Mouse (Mus musculus) neutrophil, adult 5-6 weeks (primary cell): ENCODE measurements around the gene Sucnr1. TPM values are rescaled to one million over a fixed set of nuclear protein-coding genes. Genes with fewer than 3 reads are reported as not detected.
A peak's percentile ranks its signal among the peaks of the same experiment; 100 is the strongest.
"Not testable (repeated sequence)": the region's sequence is repeated elsewhere in the genome, so short reads cannot be mapped to it uniquely, and the experiment has no call there.

Experiments used
- ATAC-seq: fragments of 151-379, 151-347 bp; 2 replicates; pipeline ENCODE4 v1.8.0; 2017; ENCODE audit warnings: mild to moderate bottlenecking, moderate TSS enrichment; ENCODE audit not compliant: insufficient number of reproducible peaks, poor library complexity, low FRiP score, severe bottlenecking; ENCODE audit errors: extremely low read depth
- total RNA-seq: library from RNA; stranded (forward); fragments of 200-1000 nt; gene quantifications from 2 replicates; pipeline ENCODE4 v1.2.3, GENCODE M21; 2017

Sucnr1 gene
- not detected in 2 replicates for total RNA-seq

- ATAC-seq: no peak
Measured at GRCm38 (mm10) chr3:60081648-60082047, at the start of gene Sucnr1. Gene Sucnr1, plus strand, starts transcription at chr3:60081869.

DNA sequence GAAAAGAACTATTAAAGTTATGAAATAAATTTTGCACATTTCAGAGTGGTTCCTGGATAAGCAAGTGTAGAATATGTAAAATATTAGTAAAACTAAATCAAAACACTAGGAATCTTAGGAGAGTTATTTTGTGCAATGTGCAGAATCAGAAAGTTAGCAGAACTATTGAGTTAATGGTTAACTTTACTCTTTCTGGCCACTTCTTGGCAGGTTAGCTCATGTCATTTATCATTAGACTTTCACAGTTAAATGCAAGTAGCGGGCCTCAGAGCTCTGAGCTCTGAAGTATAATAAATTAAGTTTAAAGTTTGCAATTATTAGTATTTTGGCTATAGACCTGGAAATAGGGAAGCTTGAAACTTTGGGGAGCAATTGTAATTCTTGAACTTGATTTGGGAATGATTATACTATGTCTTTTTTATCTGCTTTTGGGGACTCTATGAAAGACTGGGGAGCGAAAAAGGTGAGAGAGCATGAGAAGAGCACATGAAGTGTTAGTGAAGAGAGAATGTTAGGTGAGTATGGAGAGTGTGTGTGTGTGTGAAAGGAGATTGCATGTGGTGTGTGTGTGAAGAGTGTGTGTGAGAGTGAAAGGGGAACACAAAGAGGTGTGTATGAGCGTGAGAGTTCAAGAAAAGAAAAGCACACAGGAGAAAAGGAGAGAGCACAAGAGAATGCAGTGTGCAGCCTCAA is 35.3 kb upstream of the Sucnr1 start:
- ATAC-seq: no peak

DNA sequence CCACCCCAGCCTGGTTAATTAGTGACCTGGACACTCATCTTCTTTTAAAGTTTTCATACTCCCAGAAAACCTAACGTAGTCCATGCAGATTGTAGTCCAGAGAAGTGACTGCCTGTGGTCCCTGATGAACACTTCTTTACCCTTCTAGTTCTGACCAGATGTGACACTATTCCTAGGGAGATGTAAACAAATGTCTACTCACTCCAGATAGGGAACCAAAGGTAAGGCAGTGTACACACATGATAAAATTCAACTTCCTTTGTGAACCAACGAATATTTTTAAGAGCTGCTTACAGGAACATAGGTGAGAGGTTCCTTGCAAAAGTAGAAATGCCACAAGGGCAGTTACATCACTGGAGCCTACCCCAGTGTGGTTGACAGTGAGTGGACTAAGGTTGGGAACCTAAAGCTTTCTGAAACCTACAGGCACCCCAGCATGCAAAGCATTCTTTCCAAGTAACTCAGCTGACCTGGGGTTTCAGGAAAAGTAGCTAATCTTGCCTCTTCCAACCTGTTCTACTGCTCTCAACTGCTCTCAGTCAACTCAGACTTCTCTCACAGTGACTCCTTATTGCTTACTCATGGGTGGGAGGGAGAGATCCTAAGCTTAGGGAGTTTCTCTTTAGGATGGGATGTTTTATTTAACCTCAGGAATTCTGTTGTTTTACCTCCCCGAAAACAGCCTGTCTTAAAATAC is 28.3 kb upstream of the Sucnr1 start:
- no peak for ATAC-seq

DNA sequence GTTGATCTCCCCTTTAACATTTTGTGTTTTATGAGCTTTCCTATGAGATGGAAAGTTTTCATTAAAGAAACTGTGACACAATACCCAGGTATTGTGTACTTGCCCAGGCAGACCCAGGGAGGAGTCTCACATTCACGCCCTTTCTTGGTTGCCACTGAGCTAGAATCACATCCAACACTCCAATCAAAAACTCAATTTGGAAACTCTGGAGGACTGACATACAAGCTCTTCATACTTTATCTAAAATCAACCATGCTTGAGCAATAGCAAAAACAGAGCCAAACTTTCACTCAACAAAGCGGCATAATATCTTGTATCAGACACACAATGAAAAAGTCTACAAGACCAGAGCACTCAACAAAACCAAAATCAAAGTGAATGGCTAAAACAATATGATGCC is 27.7 kb upstream of the Sucnr1 start:
- no peak for ATAC-seq

DNA sequence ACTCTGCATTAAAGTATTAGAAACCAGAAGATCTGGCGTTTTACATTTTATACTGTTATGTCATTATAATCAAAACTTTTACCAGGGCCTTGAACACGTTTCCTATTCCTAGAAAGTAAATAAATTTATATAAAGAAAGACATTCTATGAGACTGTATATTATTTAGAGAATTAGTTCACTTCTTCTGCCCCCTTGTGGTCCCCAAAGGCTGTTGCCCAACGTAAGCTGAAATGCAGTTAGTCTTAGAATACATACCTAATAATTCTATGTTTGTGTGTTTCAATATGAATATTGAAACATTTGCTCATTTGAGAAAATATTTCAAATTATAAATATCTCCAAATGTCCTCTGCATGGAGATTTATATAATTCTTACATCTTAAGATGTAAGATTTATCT is 25.2 kb upstream of the Sucnr1 start:
- ATAC-seq: no peak

DNA sequence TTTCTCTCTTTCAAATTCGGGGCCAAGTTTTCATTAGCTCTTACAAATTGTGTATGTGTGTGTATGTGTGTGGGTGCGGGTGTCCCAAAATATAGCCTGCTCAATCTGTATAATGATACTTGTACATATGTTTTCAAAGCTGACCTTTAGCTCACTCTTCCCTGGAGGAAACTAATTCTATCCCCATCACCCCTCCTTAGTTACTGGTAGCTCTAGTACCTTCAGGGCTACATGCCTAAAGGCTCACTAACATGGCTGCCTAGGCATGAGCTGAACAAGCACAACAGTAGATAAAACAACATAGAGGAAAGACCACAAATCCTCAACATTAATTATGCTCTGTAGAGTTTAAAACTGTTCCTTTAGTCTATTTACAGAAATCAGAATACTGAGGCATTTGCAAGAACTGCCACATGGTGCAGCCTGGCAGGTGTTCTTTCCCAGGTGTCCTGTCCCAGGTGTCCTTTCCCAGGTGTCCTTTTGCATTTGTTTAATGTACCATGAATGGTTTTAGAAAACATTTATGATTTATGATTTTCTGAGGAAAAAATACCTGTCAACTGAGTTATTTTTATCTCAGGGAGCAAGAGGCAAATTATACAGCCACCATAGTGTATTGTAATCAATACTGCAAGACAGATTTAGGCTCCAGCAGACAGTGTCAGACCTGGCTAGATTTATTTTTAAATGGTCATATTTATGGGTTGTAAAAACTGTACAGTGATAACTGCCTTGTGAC is 24.4 kb upstream of the Sucnr1 start:
- no peak for ATAC-seq

GRCm38 (mm10) chr3:60057809-60058082 is 23.9 kb upstream of the Sucnr1 start:
- no peak for ATAC-seq

GRCm38 (mm10) chr3:60078883-60079415 is 2.7 kb upstream of the Sucnr1 start:
- ATAC-seq: no peak

GRCm38 (mm10) chr3:60080572-60080971 is 1.1 kb upstream of the Sucnr1 start:
- peak; percentile 94 for ATAC-seq

GRCm38 (mm10) chr3:60082746-60083145 is 1.1 kb downstream of the Sucnr1 start:
- no peak for ATAC-seq

DNA sequence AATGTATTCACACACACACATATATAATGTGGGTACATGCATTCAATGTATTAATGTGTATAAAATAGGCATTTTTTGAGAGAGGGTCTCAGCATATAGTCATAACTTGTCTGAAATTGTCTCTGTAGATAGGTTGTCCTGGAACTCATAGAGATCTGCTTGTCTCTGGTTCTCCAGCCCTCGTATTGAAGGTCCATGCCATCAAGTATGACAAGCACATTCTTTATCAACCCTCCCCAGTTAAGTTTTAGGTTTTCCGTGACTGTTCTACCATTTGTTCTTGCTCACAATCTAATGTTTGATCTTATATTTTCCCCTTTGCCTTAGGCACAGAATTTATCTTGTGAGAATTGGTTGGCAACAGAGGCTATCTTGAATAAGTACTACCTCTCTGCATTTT is 4.1 kb downstream of the Sucnr1 start:
- no peak for ATAC-seq

GRCm38 (mm10) chr3:60091321-60091720 is 9.7 kb downstream of the Sucnr1 start:
- ATAC-seq: no peak

DNA sequence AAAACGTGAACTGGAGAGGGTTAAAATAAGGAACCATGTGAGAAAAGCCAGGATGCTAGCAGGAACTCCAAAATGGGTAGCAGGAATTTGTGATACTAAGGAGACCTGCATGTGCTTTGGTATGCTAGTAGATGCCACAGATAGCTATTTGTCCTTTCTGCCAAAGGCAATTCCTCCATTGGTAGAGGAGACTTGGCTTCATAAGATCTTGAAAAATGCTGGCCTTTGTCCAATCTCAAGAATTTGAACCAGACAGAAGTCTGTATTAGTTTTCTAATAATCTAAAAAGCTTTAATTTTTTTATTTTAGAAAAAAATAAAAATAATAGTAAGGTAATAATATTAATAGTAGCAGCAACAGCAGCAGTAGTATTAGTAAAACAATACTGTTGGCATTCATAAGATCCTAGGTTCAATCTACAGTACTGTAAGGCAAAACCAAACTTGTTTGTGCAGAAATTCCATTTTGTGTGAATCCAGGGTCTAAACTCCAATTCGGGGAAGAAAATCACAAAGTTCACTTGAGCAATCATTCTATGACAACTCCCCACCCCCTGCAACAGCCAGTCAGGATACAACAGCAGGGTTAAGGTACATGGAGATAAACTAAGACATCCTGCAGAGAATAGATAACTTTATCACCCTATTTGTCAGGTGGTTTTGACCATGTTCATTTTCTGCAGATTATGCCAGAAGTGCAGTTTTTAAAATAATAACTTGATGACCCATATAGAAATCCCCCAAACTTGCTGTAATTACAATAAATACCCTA is 12.9 kb downstream of the Sucnr1 start:
- no peak for ATAC-seq

DNA sequence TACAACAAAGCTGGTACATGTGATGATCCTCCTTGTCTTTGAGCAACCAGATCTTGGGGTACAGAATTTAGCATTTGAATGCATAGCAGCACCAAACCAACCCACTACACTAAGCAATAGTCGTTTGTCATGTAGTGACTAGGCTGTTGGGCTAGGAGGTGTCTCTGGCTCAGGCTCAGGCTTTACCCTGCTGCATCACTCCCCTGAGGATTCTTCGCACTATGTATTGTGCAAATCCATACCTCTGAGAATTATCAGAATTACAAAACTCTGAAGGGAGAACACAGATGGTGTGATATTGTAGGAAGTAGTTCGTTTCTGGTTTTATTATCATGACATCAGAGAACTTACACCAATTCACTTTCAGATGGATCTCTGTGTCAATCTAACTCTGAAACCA is 15.3 kb downstream of the Sucnr1 start:
- ATAC-seq: no peak

DNA sequence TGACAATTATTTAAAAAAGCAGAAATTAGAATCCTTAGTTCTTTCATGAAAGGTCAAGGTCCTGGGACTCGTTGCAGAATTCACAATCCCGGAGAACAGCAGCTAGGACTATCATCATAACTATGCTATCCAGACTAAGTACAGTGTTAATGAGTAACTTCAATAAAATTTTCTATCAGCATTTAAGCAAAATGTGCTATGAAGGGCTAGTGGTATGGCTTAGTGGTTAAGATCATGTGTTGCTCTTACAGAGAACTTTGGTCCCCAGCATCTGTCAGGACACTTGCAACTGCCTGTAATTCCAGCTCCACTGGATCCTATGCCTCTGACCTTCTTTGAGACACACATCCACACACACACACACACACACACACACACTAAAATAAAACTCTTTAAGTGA is 15.8 kb downstream of the Sucnr1 start:
- no peak for ATAC-seq

- no peak for ATAC-seq
Measured at GRCm38 (mm10) chr3:60098521-60098920, 16.9 kb downstream of the Sucnr1 start.

GRCm38 (mm10) chr3:60104462-60105109 is 22.9 kb downstream of the Sucnr1 start:
- no peak for ATAC-seq

- not testable (repeated sequence) for ATAC-seq
Measured at GRCm38 (mm10) chr3:60106446-60106845, 24.8 kb downstream of the Sucnr1 start.

GRCm38 (mm10) chr3:60107736-60108135 is 26.1 kb downstream of the Sucnr1 start:
- no peak for ATAC-seq
